Mouse (Mus musculus) thymus, postnatal 0 days (tissue): Measurements from ENCODE around the gene Abcc12. TPM values are rescaled to one million over a fixed set of nuclear protein-coding genes. Genes with fewer than 3 reads are reported as not detected.
A peak's percentile ranks its signal among the peaks of the same experiment; 100 is the strongest.

Experiments
- DNase-seq: peaks from one replicate; pipeline ENCODE4 v3.0.0-alpha.2; 2015; ENCODE audit warnings: low spot score
- polyA plus RNA-seq: library from polyadenylated mRNA; unstranded; fragments of >200 nt; fragmentation: Nextera tagmentation; extraction: Ambion mirVana; gene quantifications from 2 replicates; pipeline ENCODE4 v1.2.1, GENCODE M21; 2015

The Abcc12 gene
- 0.09 and 0.10 TPM in 2 replicates for polyA plus RNA-seq

GRCm38 (mm10) chr8:86580458-86580857, at the start of gene Abcc12:
Abcc12 (minus strand) TSS chr8:86580686.
- no peak for DNase-seq

- no peak for DNase-seq
Observed at GRCm38 (mm10) chr8:86630212-86630611, 49.7 kb upstream of the Abcc12 start.

- DNase-seq = no peak
Observed at GRCm38 (mm10) chr8:86624915-86625314, 44.4 kb upstream of the Abcc12 start.

DNA sequence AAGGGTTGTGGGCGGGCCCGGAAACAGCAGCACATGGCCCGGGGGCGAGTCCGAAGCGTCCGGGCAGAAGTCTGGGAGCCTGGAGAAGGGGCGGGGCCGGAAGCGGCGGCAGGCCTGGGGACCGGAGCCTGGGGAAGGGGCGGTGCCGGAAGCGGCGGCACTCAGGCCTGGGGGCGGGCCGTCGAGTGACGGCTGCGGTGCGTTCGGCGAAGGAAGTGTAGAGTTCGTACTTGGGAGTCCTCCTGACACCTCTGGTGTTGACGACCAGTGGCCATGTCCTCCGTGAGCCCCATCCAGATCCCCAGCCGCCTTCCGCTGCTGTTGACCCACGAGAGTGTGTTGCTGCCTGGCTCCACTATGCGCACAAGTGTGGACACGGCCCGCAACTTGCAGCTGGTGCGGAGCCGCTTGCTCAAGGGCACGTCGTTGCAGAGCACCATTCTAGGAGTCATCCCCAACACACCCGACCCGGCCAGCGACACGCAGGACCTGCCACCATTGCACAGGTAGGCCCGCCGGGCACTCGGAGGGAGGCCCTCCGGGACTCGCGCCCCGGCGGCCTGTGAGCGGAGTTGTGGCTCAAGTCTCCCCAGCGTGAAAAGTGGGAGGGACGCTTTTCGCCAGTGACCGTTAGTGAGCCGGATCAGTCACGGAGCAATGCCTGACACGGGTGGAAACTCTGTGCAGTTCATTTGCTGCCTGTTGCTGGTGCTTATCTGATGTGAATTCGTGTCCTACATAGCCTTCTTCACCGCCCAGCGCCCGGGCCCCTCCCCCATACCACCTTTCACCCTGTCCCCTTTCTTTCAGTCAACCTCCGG, 43.6 kb upstream of the Abcc12 start, which contains the start of gene Lonp2:
Lonp2 (plus strand) TSS at position 133 of the 821 bp plus-strand sequence.
- peak; percentile 97 for DNase-seq

DNA sequence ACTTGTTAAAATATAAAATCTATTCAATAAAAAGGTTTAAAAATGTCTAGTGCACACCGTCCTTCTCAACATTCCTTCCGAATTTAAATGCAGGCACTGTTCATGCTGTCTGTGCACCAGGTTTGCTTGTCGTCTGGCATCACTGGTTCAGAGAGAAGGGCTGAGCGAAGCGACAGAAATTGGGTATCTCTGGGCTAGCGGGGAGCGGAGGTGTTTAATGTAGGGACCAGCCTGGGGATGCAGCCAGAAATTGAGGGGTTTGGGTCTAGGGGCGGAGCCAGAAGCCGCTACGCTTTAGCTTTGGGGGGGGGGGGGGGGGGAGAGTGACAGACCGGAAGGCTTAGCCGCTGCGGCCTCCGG, 43.0 kb upstream of the Abcc12 start:
- DNase-seq = no peak

DNA sequence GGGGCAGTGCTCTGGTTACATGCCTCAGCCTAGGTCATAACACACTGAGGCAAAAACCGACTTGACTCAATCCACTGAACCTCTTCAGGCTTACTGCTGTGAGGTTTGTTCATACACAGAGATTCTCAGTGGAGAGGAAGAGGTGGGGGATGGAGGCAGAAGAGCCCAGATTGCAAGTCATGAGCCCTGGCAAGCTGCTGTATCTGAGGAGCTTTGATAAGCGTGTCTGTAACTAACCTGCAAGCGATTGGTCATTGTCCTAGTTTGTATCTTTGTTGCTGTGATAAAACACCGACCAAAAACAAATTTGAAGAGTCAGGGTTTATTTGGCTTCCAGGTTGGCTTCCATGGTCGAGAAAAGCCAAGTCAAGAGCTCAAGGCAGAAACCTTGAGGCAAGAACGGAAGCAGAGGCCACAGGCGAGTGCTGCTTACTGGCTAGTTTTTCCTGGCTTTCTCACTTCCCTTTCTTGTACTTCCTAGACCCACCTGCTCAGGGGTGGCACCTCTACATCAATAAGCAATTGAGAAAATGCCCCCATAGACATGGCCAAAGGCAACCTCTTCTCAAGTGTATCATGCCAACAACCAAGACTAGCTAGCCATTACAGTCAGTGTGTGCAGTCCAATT, 37.4 kb upstream of the Abcc12 start:
- DNase-seq = no peak

GRCm38 (mm10) chr8:86615095-86615769, 34.7 kb upstream of the Abcc12 start:
- no peak for DNase-seq

GRCm38 (mm10) chr8:86613798-86614197, 33.3 kb upstream of the Abcc12 start:
- no peak for DNase-seq

GRCm38 (mm10) chr8:86604676-86605075, 24.2 kb upstream of the Abcc12 start:
- no peak for DNase-seq

DNA sequence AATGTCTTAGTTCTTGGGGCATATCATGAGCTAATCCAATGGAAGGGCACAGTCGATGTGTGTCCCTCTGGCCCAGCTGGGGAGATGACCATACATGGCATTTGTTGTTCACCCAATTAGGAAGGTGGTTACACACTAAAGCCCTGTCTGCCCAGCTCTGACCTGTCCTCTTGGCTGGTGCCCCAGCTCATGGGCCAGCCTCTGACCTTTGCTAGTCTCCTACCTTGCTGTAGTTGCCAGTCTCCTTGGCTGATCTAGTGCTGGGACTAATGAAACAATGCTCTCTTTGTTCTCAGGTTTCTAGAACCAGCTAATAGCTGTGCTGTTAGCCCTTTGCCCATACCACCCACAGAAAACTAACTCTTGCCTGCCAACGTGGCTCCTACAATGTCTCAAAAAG, 22.7 kb upstream of the Abcc12 start:
- DNase-seq = no peak

GRCm38 (mm10) chr8:86600311-86600710, 19.8 kb upstream of the Abcc12 start:
- no peak for DNase-seq

- DNase-seq = no peak
Observed at GRCm38 (mm10) chr8:86599299-86599698, 18.8 kb upstream of the Abcc12 start.

DNA sequence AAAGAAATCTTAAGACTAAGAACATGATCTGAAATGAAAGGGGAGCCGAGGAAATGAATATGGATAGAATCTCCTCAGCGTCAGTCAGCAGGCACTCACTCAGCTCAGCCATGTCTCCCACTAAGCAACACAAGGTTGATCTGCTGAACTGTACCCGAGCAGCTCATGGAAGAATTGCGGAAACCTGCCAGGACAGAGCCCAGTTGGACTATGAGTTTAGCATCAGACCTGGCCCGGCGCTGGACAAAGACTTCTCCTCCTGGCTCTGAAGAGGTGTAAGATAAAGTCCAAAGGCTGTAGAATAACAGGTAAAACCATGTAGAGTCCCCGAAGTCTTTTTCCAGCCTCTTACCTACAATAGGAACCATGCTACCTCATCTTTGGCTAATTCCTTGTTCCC, 17.2 kb upstream of the Abcc12 start:
- DNase-seq = no peak

DNA sequence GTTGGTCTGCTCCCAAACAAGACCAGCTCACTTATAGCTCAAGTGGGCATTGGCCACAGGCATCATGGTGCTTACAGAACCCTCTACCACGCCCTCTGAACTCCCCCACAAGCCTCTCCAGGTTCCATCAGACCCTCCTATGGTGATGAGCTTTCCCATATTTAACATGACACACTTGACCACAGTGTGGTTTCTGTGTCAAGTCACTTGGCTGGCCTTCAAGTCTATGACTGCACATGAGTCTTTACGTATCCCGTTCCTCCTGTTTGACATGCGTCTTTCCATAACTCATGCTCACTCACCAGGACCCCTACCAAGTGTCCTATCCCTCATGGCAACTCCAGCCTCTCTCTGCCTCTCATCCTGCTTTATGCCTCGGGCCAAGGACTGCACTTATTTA, 15.2 kb upstream of the Abcc12 start:
- no peak for DNase-seq

DNA sequence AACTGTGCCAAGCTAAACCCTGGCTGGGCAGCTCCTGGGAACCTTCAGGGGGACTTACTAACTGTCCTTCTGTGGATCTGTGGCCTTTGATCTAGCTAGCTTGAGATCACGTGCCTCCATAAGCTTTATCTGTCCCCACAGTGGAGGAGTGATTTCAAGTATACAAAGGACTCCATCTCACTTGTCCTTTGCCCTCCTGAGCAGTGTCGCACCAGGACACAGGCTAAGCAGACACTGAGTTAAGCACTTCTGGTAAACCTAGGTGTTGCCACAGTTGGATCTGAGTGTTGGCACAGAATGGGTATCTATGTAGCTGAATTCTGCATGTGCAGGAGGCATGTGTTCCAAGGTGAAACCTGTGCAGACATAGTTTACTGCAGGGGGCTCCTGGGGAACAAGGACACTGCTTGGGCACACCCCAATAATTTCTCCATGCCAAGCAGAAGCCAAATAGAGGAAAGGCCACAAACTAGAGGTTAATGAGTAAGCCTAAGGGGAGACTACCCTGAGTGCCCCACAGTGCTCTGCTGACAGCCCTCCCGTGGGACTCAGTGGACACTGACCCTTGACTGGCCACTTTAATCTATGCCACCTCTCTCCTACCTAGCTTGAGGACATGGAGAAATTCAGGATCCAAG, 13.8 kb upstream of the Abcc12 start:
- DNase-seq = no peak

DNA sequence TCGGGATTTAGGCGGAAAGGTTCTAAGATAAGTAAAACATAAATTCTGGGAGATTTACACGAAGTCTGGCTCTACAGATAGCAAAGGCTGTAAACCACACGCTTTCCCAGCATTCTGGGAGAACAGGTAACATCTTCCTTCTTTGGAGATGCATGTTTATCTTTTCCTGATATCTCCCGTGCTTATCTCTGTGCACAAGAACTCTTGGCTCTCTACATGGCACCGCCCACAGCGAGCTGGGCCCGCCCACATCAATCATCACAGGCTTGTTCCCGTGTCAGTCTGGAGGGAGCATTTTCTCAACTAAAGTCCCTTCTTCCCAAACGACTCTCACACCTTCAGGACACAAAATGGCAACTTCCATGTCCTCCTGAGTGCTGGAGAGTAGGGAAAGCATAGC, 12.6 kb upstream of the Abcc12 start:
- no peak for DNase-seq

DNA sequence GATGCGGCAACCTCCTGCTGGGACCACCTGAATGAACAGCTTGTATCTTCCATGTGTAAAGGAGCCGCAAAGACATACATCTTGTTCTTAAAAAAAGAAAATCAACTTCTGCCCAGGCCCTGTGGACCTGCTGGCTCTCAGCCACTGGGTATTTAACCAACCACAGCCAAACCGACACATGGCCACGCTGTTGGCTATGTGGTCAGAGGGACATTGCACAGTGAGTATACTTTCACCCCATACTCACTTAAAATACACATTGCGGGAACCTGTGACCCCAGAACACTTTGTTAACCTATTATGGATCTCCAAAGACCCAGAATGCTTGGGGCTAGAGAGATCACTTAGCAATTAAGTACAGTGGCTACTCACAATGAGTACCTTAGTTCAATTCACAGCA, 7.9 kb upstream of the Abcc12 start:
- DNase-seq = no peak

GRCm38 (mm10) chr8:86586642-86587041, 6.2 kb upstream of the Abcc12 start:
- peak; percentile 13 for DNase-seq

- no peak for DNase-seq
Observed at GRCm38 (mm10) chr8:86586058-86586457, 5.6 kb upstream of the Abcc12 start.

- DNase-seq = peak; percentile 83
Observed at GRCm38 (mm10) chr8:86585532-86585931, 5.0 kb upstream of the Abcc12 start.

DNA sequence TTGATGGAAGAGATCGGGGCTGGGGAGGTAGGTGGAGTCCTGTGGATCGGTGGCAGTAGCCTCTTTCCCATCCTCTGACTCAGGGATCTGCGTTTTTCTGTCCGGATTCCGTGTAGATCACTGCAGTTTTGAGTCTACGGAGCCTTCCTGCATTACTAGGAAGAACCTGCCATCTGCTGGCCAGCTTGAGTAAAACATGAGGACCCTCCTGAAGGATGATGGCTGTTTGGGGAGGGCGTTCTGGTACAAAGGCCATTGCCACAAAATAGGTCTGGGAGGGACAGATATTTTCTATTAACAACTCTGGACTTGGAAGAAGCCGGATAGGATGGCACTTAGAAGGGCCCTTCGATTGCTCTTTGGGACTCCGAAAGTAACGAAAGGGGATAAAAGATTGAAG, 4.6 kb upstream of the Abcc12 start:
- DNase-seq = peak; percentile 84

DNA sequence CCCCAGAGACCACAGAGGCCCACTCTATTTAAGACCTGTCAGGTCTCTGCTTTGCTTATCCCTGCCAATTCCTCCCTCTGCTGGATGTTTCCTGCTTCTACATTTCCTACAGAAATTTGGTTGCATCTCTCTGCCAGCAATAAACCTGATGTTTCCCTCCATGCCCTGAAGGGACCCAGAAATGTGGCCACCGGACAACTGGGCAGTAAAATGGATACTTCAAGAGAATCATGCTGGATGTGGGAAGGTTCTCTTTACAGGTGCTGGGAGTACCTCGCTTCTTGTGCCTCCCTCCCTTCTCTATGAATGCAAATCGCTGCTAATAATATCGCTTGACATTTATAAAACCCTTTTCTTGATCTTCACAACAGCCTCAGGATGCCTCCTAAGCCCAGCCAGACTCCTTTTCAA, 1.4 kb upstream of the Abcc12 start:
- no peak for DNase-seq
